Mouse (Mus musculus) E14TG2a.4 (cell line): ENCODE results near the gene Cul4a.

ENCODE experiments used
- CTCF ChIP-seq: conservative IDR thresholded peaks from 2 replicates; pipeline ENCODE4 v1.5.1; 2014; ENCODE audit warnings: low read length
- POU5F1 ChIP-seq: IDR thresholded peaks from 2 replicates; pipeline ENCODE4 v1.6.1; 2014; ENCODE audit warnings: low read length, borderline replicate concordance

GRCm38 (mm10) chr8:13187638-13188037 is 82.2 kb downstream of the Cul4a start:
- no peak for TF ChIP-seq CTCF
- no peak for TF ChIP-seq POU5F1
